Mouse (Mus musculus) testis, adult 2 months (tissue): ENCODE results near the gene Klrg1.

ENCODE experiments used
- CTCF ChIP-seq: fragments of 200-500 bp; IDR thresholded peaks from 2 replicates; pipeline ENCODE4 v1.5.1; 2012; ENCODE audit warnings: low read depth, mild to moderate bottlenecking, inconsistent platforms, low read length, moderate library complexity; ENCODE audit not compliant: control insufficient read depth, insufficient read depth, insufficient replicate concordance
- POLR2A ChIP-seq: fragments of 200-500 bp; IDR thresholded peaks from 2 replicates; pipeline ENCODE4 v1.6.1; 2012; ENCODE audit warnings: low read depth, mild to moderate bottlenecking, inconsistent platforms, low read length, moderate library complexity; ENCODE audit not compliant: control insufficient read depth

DNA sequence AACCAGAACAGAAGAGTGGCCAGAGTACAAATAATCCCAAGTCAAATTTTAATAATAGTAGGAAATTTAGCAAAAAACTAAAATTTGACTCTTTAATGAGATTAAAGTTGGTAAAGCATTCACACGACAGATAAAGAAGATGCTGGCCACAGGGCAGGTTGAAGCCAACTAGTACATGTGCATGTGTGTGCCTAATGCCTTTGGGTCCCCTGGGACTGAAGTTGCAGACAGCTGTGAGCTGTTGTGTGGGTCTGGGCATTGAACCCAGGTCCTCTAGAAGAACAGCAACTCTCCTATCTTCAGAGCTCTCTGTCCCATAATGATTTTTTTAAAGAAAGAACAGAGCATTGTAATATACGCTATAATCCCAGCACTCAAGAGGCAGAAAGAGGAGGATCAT, 8.6 kb upstream of the Klrg1 start:
- TF ChIP-seq POLR2A (no peak), CTCF (no peak)
